Comparison of ENCODE assay signal across 8 mouse cellular contexts in the genomic region with DNA sequence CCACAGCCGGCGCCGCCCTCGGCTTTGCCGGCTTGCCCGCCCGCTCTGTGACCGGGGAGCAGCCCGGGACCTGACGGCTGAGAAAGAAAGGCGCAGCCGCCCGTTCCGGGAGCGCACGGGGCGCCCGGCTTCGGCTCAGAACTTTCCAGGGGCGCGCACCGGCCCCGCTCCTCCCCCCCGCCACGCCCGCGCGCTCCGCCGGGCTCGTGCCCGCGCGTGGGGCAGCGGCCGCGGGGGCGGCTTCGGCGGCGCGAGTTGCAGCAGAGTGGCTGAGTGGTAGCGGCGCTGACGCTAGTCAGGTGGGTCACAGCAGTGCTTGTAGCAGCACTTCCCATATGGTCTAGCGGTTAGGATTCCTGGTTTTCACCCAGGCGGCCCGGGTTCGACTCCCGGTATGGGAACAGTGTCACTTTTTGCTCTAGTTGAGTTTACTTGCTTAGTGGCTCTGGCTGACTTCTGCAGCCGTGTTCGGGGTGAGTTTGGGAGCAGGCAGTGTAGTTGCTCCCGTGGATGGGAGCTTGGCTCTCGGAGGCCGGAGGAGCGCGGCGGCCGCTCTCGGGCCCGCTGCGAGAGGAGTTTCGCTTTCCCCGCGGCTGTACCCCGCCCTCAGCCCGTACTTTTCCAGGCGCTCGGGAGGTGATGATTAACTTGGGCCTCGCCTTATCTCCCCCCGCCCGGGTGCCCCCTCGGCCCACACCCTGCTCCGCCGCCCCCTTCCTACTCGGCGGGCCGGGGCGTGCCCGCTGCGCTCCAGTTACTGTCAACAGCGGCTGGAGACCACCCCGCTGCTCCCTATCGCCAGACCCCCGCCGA. TPM values are rescaled to one million over a fixed set of nuclear protein-coding genes. Genes with fewer than 3 reads are reported as not detected.
DNase-seq lines count a peak whose midpoint lies in the region; ATAC-seq and TF ChIP-seq lines count a peak whose summit lies in the region.

TSS of gene Wbp4 (minus strand) at position 182 of the 813 bp plus-strand sequence.

- no peaks in the 10 kb centered on the region for H3K27me3 ChIP-seq in erythroblast, embryonic 14.5 days (ENCODE audit: control insufficient read depth)
- no peaks in the 10 kb centered on the region for H3K27me3 ChIP-seq in heart, embryonic 12.5 days (replicated peaks)
- H3K27me3 ChIP-seq in kidney, embryonic 16.5 days (ENCODE audit: insufficient read depth, low read length) = no peaks in the 10 kb centered on the region
- no peaks in the 10 kb centered on the region for H3K27me3 ChIP-seq in liver, adult 2 months (ENCODE audit: control insufficient read depth, insufficient read depth, low read length)

- under 1% methylated on average over 83 of the region's 86 CpGs for WGBS in heart, embryonic 12.5 days
- under 1% methylated on average over 85 of the region's 86 CpGs for WGBS in kidney, embryonic 16.5 days
- under 1% methylated on average over 86 of the region's 86 CpGs for WGBS in liver, adult 2 months

- no peak for TF ChIP-seq CTCF in liver, adult 2 months (IDR thresholded peaks at IDR 0.05; ENCODE audit: low read depth, low read length)

- DNase-seq in CD4-positive, CD25-positive, alpha-beta regulatory T cell, adult 2 months (ENCODE audit: low read depth, low spot score) = peak; percentile 95
- DNase-seq in brain, embryonic 18.5 days (ENCODE audit: low read depth, low spot score) = peak; percentile 85
- DNase-seq in liver, adult 2 months (ENCODE audit: extremely low read depth, low read depth, low spot score) = peak; percentile 74
- peak; percentile 92 for DNase-seq in spleen, postnatal 36 days (ENCODE audit: low spot score in 2 of 2)

- peaks cover 32% of the 10 kb centered on the region for H3K79me2 ChIP-seq in liver, adult 2 months (ENCODE audit: control insufficient read depth, insufficient read depth, low read length)

- H3K4me3 ChIP-seq in erythroblast, embryonic 14.5 days (replicated peaks) = peak within 1 kb of the TSS; percentile 100
- peak within 1 kb of the TSS; percentile 74 for H3K4me3 ChIP-seq in heart, embryonic 12.5 days
- H3K4me3 ChIP-seq in kidney, embryonic 16.5 days (ENCODE audit: low read length) = peak within 1 kb of the TSS; percentile 99
- H3K4me3 ChIP-seq in liver, adult 2 months (ENCODE audit: insufficient read depth, low read depth, low read length) = peak within 1 kb of the TSS; percentile 100

- 0 out of 2 replicates have a peak, but pooled peaks have one; percentile 35 for TF ChIP-seq POLR2A in liver, adult 2 months (IDR thresholded peaks at IDR 0.05; ENCODE audit: extremely low read depth, insufficient read depth, low read length)

- H3K36me3 ChIP-seq in erythroblast, embryonic 14.5 days (ENCODE audit: control insufficient read depth) = peaks cover 60% of the 10 kb centered on the region
- peaks cover 16% of the 10 kb centered on the region for H3K36me3 ChIP-seq in heart, embryonic 12.5 days
- peaks cover 4% of the 10 kb centered on the region for H3K36me3 ChIP-seq in kidney, embryonic 16.5 days (ENCODE audit: insufficient read depth, low read length)
- H3K36me3 ChIP-seq in liver, adult 2 months (ENCODE audit: control insufficient read depth, insufficient read depth, low read length) = peaks cover 4% of the 10 kb centered on the region

- H3K27ac ChIP-seq in heart, embryonic 12.5 days (ENCODE audit: poor library complexity, severe bottlenecking) = peak within 1 kb of the TSS; percentile 99
- H3K27ac ChIP-seq in kidney, embryonic 16.5 days (ENCODE audit: low read length) = peak within 1 kb of the TSS; percentile 99
- H3K27ac ChIP-seq in liver, adult 2 months (replicated peaks; ENCODE audit: insufficient read depth, low read depth, low read length) = peak within 1 kb of the TSS; percentile 98

- no peaks in the 10 kb centered on the region for H3K9me3 ChIP-seq in erythroblast, embryonic 14.5 days (ENCODE audit: control insufficient read depth, low read length)
- no peaks in the 10 kb centered on the region for H3K9me3 ChIP-seq in heart, embryonic 12.5 days (replicated peaks)
- H3K9me3 ChIP-seq in kidney, embryonic 16.5 days (ENCODE audit: low read length) = no peaks in the 10 kb centered on the region

- peaks cover 57% of the 10 kb centered on the region for H3K4me1 ChIP-seq in erythroblast, embryonic 14.5 days (ENCODE audit: control insufficient read depth)
- H3K4me1 ChIP-seq in heart, embryonic 12.5 days (replicated peaks) = peaks cover 32% of the 10 kb centered on the region
- peaks cover 32% of the 10 kb centered on the region for H3K4me1 ChIP-seq in kidney, embryonic 16.5 days (ENCODE audit: insufficient read depth, low read length)
- peaks cover 20% of the 10 kb centered on the region for H3K4me1 ChIP-seq in liver, adult 2 months (ENCODE audit: control insufficient read depth, insufficient read depth, low read length)

- H3K4me2 ChIP-seq in heart, embryonic 12.5 days = peak within 1 kb of the TSS; percentile 78
- peak within 1 kb of the TSS; percentile 85 for H3K4me2 ChIP-seq in kidney, embryonic 16.5 days (replicated peaks; ENCODE audit: low read depth, low read length)

- peak; percentile 87 for ATAC-seq in heart, embryonic 12.5 days (ENCODE audit: insufficient number of reproducible peaks, low FRiP score)
- peak; percentile 93 for ATAC-seq in kidney, embryonic 16.5 days (ENCODE audit: low FRiP score, low TSS enrichment)
- ATAC-seq in monocyte, adult 5-6 weeks (replicated peaks; ENCODE audit: insufficient number of reproducible peaks, low FRiP score, low TSS enrichment, poor library complexity, severe bottlenecking) = peak; percentile 76

- H3K9ac ChIP-seq in heart, embryonic 12.5 days = peak within 1 kb of the TSS; percentile 90
- H3K9ac ChIP-seq in kidney, embryonic 16.5 days (replicated peaks; ENCODE audit: low read length) = peak within 1 kb of the TSS; percentile 94
- H3K9ac ChIP-seq in liver, adult 2 months (ENCODE audit: low read depth, low read length) = peak within 1 kb of the TSS; percentile 97

RNA-seq across cellular contexts. Expression of gene Wbp4, which starts in this region (rescaled TPM):
- 0.82 and 0.86 TPM in 2 replicates for polyA plus RNA-seq in erythroblast, embryonic 14.5 days (2012)
- polyA plus RNA-seq in heart, embryonic 12.5 days (2016; fragmentation: Nextera tagmentation; extraction: Ambion mirVana) = 29.5 and 30.6 TPM in 2 replicates
- polyA plus RNA-seq in kidney, embryonic 16.5 days (2015; fragmentation: Nextera tagmentation; extraction: Ambion mirVana) = 37.0 and 39.1 TPM in 2 replicates
- total RNA-seq in liver, adult 2 months (2014; rRNA removed) = 6.1 and 7.7 TPM in 2 replicates
- polyA plus RNA-seq in liver, adult 2 months (2012; rRNA removed) = 2.1 and 2.5 TPM in 2 replicates
- total RNA-seq in monocyte, adult 5-6 weeks (2017) = 59.1 to 69.4 TPM (median 63.9 TPM) in 3 replicates

Comparison
In these comparisons a context has a peak if more than half of its experiments do, and no peak if none do; other contexts are left out.
1. Peak in every context shown above with its lines: DNase-seq, ATAC-seq, H3K4me3 ChIP-seq and H3K27ac ChIP-seq.